Mouse (Mus musculus): ENCODE measurements around the gene Ms4a4d.

Ms4a4d gene

GRCm38 (mm10) chr19:11589205-11589604 is 52.6 kb downstream of the Ms4a4d start:
- DNase-seq, result no peak

GRCm38 (mm10) chr19:11589891-11590449 is 53.4 kb downstream of the Ms4a4d start:
- no peak for DNase-seq

DNA sequence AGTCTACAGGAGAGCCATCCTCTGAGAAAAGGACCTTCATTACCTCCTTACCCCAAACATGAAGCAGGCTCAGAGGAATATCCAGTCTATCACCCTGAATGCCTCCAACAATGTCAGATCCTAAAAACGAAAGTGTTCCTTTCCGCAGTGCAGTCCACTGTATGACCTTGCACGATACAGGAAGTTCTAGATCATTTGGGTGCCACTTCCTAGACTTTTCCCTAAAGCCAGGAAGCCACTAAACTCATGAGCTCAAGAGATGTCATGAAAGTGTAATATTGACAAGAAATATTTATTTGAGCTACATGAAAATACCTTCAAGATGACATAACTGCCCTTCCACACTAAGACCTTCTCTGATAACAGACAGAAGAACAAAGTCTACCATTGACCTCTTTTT is 64.7 kb downstream of the Ms4a4d start:
- DNase-seq, result no peak

GRCm38 (mm10) chr19:11602026-11602425 is 65.4 kb downstream of the Ms4a4d start:
- DNase-seq, result peak; percentile 22 to 28

DNA sequence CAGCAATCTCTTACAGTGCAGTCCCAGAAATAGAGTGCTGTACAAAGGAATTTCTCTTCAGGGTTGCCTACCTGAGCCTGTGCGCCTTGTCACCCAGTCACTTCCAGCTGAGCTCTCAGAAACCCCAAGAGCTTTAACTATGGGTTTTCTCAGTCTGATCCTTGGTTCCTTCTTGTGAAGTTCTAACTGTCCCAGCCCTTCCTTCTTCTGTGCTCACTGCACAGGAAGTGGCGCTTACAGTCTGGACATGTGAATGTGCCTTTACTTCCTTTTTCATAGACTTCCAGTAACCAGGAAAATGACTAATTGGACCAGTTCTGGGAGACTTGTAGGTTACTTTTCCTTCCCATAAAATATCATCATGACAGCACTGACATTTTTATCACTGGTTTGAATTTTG is 68.0 kb downstream of the Ms4a4d start, which contains the start of gene Ms4a6d:
TSS of gene Ms4a6d (minus strand) at position 247 of the 400 bp plus-strand sequence.
- DNase-seq, result no peak

Measured in cerebellum, postnatal 14 days (tissue).